Mouse (Mus musculus) urinary bladder, postnatal 14 days (tissue): ENCODE data around the gene Tmem131l.

Source experiments
- DNase-seq: peaks from one replicate; pipeline ENCODE4 v3.0.0; 2021; ENCODE audit warnings: low spot score

Gene Tmem131l

DNA sequence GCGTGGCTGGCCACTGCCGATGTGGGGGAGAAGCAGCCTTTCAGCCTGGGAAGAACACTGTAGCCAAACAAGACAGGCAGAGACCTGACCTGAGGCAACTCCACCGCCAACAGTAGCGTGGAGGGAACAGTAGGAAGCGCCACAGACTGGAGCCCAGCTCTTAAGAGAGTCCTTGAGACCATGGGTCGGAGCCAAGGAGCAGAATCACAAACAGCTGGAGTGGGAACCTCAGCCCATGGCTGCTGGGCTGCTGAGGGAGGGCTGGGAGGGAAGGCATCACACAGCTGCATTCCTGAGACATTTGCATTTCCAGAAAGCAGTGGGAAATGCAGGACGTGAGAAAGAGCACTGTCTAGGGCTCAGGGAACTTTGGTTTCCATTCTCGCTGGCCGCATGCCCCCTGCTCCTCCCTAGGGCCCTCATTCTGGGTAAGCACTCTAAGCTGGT, 8.8 kb upstream of the Tmem131l start:
- peak; percentile 39 for DNase-seq

DNA sequence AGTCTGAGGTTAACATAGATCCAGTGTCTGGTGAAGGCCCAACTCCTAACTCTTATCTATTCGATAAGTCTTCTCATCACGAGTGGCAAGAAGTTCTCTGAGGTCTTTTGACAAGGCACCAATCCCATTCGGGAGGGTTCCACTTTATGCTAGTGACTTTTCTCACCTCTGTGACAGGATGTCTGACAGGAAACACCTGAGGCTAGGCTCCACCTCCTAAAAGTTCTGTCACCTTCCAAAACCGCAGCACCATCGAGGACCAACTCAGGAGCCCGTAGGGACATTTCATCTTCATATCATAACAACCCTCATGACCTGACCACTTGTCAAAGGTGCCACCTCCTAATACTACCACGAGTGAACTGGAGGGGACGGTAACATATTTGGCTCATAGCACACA, 6.2 kb upstream of the Tmem131l start:
- DNase-seq, result no peak

- no peak for DNase-seq
Observed at GRCm38 (mm10) chr3:84041739-84042138, 1.8 kb upstream of the Tmem131l start.

DNA sequence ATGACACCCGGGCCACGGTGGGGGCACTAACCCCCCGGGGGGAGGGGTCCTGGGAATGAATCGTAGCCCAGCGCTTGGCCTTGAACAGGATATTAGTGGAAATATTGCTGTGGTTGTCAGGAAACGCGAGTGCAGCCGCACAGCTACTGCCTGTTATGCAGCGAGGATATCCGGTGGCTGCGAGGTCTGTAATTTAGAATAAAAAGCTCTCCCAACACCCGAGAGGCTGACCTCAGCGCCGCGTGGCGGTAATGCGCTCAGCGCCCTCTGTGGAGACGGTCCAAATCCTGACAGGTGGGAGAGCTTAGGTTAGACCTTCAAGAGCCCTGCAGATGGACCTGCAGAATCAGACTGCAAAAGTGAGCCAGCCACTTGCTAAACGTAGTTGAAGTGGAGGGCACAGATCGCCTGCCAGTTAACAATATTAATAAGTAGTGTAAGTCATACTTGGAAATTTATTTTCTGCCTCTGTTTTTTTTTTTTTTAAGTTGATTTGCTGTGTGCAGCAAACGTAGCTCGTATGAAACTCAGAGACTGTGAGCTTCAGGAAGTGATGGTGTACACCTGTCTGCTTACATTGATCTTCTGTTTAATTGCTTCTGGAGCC, 604 bp upstream of the Tmem131l start:
- peak; percentile 50 for DNase-seq

GRCm38 (mm10) chr3:84038981-84039645, 862 bp downstream of the Tmem131l start:
- DNase-seq, result peak; percentile 62

DNA sequence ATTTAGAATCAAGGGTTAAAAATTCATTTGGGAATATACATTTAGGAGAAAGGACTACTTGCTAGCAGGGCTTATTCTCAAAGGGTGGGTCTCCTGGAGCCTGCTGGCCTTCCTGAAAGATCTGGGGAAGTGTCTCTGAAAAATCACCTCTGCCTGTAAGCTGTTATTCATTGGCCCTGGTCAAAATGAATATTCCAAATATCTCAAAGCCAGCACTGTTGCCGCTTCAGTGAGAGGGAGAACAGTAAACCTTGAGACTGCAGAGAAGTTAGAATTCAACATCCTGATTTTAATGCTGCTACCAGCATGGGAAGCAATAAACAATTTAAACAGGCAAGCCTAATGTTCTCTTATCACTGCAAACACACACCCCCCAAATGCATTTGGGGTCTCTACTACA, 1.8 kb downstream of the Tmem131l start:
- DNase-seq, result no peak

DNA sequence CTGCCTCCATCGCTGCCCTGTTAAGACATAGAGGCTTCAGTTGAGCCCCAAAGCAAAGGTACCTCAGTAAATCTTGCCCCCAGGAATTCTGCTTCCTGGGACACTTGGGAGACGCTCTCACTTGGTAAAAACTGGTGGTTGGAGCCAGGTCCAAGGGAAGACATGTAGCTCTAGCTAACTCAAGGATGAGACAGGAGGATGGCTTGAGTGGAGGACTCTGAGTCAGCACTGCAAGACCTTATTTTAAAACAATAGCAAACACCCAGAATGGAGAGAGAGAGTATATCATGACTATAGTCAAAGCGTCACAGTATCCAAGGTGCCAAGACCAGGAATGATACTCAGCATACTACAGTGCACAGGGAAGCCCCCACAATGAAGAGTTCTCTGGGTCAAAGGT, 2.4 kb downstream of the Tmem131l start:
- no peak for DNase-seq

DNA sequence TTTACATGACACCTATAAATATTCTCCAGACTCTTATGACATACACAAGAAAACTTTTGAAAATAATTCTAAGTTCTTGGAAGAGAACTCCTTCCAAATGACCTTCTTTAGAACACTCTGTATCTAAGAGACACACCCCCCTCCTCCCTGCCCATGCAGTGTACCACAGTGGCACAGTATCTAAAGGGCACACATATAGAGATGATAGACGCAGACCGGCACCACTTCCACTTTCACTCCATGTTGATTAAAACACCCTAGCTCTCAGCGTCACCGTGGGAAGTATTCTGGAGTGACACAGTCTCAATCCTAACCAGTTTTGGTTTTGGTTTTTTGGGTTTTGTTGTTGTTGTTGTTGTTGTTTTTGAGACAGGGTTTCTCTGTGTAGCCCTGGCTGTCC, 3.1 kb downstream of the Tmem131l start:
- no peak for DNase-seq

DNA sequence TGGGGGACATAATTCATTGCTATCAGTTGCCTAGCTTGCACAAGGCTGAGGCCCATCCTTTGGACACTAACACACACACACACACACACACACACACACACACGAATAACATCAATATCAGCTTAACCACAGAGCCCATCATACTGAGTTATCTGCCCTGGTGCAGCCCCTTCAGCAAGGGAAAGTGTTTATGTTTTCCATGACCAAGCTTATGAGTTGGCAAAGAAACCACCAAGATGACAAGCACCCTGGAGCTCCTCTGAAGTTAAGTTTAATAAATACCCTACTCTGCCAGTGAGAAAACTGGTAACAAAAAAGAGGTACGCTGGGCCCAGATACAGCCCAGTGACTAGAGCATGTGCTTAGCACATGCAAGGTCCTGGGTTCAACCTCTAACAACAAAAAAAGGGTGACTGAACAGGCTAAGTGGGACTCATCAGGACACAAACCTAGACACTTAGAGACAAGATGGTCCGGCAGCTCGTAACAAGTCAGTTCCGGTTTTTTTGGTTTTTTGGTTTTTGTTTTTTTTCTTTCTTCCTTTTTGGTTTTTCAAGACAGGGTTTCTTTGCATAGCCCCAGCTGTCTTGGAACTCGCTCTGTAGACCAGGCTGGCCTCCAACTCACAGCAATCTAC, 4.1 kb downstream of the Tmem131l start:
- no peak for DNase-seq

GRCm38 (mm10) chr3:84034115-84034780, 5.7 kb downstream of the Tmem131l start:
- DNase-seq, result no peak

DNA sequence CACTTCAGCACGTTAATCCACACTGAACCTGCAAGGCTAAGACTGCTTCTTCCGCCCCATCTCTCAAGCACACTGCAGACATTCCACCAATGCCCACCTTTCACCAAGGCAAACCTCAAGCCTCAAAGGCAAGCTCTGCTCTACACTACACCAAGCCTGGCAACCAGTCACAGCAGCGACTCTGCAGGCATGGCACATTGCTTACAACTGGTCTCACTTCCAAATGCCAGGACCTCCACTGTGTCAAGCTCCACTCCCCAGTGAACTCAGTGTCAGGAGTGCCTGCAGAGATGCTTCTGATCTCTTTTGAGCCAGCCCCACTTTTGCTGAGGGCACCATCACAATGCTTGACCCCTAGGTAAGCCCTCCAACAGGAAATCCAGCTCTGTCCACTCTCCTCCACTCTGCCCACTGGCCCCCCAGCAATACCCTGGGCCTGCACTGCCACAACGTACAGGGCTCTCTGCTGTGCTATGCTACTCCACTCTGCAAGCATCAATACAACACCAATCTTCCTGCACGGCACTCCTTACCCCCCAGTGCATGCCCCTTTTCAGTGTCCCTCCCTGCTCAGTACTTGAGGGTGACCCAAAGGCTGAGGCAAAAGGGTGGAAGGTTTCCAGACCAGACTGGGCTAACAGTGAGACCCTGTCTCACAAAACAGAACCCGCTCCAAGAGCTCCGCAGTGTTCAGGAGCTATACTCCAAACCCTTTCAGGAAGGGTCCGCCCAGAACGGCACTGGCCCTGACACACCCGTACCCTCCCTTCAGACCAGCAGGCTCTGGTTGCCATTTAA, 6.8 kb downstream of the Tmem131l start:
- no peak for DNase-seq

DNA sequence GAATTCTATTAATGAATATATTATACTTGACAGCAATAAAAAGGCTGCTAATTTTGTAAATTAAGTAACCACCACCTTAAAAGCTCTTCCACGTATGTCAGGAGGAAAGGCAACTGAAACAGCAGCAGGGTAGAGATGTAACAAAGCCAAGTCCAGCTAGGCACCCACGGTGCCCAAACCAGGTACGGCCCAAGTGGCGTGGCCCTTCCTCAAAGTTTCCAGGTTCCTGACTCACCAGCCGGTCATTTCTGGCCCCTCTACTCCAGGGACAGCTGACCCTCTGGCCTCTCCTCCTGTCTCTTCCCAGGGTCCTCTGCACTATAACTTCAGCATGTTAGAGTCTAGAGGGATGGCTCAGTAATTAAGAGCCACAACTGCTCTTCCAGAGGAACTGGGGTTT, 7.6 kb downstream of the Tmem131l start:
- no peak for DNase-seq

- no peak for DNase-seq
Observed at GRCm38 (mm10) chr3:84031216-84031615, 8.8 kb downstream of the Tmem131l start.

DNA sequence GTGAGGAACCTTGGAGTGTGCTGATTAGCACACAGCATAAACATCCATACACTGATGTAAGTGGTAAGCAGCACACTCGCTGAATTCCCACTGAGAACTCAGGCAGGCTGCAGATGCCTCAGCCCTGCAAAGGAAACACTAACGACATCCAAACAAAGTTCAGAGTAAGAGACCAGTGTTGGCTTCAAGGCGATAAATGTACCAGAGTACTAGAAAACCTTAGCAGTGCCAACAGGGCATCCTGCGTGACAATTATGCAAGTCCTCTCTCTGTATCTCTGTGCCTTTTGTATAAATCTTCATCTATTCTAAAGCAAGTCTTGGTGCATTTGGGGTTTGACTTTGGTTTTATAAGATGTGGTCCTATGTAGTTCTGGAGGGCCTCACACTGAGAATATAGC, 11.0 kb downstream of the Tmem131l start:
- DNase-seq, result no peak

GRCm38 (mm10) chr3:84027691-84028159, 12.2 kb downstream of the Tmem131l start:
- peak; percentile 19 for DNase-seq

GRCm38 (mm10) chr3:84024512-84025072, 15.4 kb downstream of the Tmem131l start:
- DNase-seq, result no peak

DNA sequence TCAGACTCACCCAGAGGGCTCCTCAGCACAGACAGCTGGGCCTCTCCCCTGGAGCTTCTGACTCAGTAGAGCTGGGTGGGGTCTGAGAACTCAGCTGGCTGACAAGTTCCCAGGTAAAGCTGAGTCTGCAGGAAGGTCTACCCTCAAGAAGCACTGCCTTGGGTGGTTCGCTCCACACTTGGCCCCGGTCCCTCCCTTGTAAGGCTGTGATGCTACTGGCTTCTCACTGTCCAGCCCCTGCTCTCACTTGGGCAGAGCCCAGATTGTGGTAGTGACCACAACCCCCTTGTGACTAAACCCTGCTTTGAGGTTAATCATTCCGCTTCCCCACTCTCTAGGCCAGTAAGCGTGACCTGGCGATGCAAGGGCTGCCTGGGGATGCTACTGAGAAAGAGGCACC, 17.3 kb downstream of the Tmem131l start:
- peak; percentile 50 for DNase-seq

DNA sequence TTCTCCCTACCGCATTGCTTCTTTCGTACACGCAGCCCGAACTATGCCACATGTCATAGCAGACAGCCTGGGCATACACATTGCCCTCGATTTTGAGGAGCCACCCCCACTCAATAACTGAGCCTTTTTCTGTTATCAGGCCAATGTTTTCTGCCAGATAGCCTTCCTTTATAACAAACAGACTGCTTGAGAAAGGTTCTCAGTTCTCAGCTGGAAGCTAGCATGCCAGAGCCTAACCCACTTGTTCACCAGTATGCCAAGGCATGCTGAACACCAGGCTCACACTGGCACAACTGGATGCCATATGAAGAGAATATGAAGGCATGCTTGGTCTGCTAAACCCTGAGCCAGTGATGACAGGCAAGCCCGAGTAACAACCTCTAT, 17.8 kb downstream of the Tmem131l start:
- no peak for DNase-seq

- DNase-seq, result peak; percentile 38
Observed at GRCm38 (mm10) chr3:84021217-84022200, 18.5 kb downstream of the Tmem131l start.

DNA sequence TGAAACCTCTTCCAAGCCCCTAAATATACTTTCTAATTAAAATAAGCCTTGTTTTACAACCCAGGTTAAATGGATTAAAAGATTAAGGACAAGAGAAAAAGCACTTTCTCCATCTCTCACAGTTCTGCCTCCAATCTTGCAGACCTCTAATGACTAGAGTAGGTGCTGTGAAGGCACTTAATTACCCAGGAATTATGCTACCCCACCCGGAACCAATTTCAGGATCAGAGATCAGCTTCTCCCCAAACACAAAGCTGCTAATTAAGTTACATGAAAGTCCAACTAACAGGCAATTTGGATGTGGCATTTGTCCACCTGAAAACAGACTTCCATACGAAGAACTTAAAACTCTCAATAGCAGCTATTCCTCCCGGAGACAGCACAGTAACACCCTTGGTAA, 19.4 kb downstream of the Tmem131l start:
- DNase-seq, result no peak
